Mouse (Mus musculus) testis, adult 2 months (tissue): Measurements from ENCODE around the gene Myo1c. TPM values are rescaled to one million over a fixed set of nuclear protein-coding genes. Genes with fewer than 3 reads are reported as not detected.

Experiments
- H3K27ac ChIP-seq: fragments of 200-500 bp; 2 replicates; pipeline ENCODE4 v1.5.1; 2012; ENCODE audit warnings: low read depth, low read length; ENCODE audit not compliant: control insufficient read depth, insufficient read depth
- H3K27me3 ChIP-seq: fragments of 200-500 bp; 2 replicates; pipeline ENCODE4 v1.6.1; 2012; ENCODE audit warnings: mild to moderate bottlenecking, low read length, moderate library complexity; ENCODE audit not compliant: control insufficient read depth, insufficient read depth
- H3K36me3 ChIP-seq: fragments of 200-500 bp; 2 replicates; pipeline ENCODE4 v1.6.1; 2012; ENCODE audit warnings: mild to moderate bottlenecking, low read length; ENCODE audit not compliant: control insufficient read depth, insufficient read depth
- H3K4me1 ChIP-seq: fragments of 200-500 bp; 2 replicates; pipeline ENCODE4 v1.6.1; 2012; ENCODE audit warnings: low read length; ENCODE audit not compliant: control insufficient read depth, insufficient read depth
- H3K4me3 ChIP-seq: fragments of 200-500 bp; 2 replicates; pipeline ENCODE4 v1.5.1; 2012; ENCODE audit warnings: low read depth, mild to moderate bottlenecking, low read length, moderate library complexity, mixed read lengths; ENCODE audit not compliant: control insufficient read depth
- CTCF ChIP-seq: fragments of 200-500 bp; IDR thresholded peaks from 2 replicates; pipeline ENCODE4 v1.5.1; 2012; ENCODE audit warnings: low read depth, mild to moderate bottlenecking, inconsistent platforms, low read length, moderate library complexity; ENCODE audit not compliant: control insufficient read depth, insufficient read depth, insufficient replicate concordance
- POLR2A ChIP-seq: fragments of 200-500 bp; IDR thresholded peaks from 2 replicates; pipeline ENCODE4 v1.6.1; 2012; ENCODE audit warnings: low read depth, mild to moderate bottlenecking, inconsistent platforms, low read length, moderate library complexity; ENCODE audit not compliant: control insufficient read depth
- polyA plus RNA-seq: library from polyadenylated mRNA; depleted of rRNA; stranded (reverse); fragments of >200 nt; gene quantifications from 2 replicates; pipeline ENCODE4 v1.2.3, GENCODE M21; 2012

The Myo1c gene
- polyA plus RNA-seq, 1 experiment = 41.3 TPM

DNA sequence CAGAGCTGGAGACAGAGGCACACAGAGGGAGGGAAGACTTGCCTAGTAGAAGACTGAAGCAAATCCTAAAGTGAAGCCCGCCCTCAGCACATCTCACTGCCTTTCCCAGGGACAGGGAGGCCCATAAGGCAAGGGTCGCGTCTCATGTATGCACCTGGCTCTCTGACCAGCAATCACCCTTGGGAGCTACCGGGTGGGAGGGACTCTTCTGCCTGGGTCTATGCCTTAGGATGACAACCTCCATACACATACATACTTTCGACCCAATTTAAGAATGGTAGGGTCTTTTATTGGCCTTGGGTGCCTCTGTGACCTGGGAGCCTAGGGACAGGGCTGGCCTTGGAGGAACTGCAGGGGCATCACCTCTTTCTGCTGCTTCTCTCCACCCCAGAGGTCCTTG, 23.1 kb downstream of the Myo1c start:
- Histone ChIP-seq H3K27me3 (no peaks in the 10 kb centered on the region), H3K36me3 (peaks cover 6% of the 10 kb centered on the region), H3K4me1 (peaks cover 3% of the 10 kb centered on the region), H3K4me3 (no peak overlapping the region), H3K27ac (no peak overlapping the region)
- TF ChIP-seq POLR2A (no peak), CTCF (no peak)

DNA sequence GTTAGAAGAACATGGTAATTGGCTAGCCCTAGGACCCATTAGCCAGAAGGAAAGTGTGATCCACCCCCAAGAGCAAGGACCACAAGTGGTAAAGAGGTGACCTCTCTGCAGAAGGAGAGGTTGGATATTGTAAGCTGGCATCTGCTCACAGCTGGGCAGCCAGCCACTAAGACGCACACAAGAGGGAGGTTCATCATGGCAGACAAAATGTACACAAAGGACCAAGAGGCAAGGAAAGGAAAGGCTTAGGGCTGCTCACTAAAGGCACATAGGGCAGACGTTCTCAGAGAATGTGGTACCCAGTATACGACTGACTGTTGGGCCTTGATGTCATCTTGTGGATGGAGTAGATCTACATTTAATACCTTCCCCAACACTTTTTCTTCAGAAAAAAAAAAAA, 24.6 kb downstream of the Myo1c start:
- H3K4me1 ChIP-seq = peaks cover 6% of the 10 kb centered on the region
- TF ChIP-seq POLR2A (no peak), CTCF (no peak)
- no peaks in the 10 kb centered on the region for H3K27me3 ChIP-seq
- no peak overlapping the region for H3K27ac ChIP-seq
- H3K36me3 ChIP-seq = peaks cover 1% of the 10 kb centered on the region
- no peak overlapping the region for H3K4me3 ChIP-seq

DNA sequence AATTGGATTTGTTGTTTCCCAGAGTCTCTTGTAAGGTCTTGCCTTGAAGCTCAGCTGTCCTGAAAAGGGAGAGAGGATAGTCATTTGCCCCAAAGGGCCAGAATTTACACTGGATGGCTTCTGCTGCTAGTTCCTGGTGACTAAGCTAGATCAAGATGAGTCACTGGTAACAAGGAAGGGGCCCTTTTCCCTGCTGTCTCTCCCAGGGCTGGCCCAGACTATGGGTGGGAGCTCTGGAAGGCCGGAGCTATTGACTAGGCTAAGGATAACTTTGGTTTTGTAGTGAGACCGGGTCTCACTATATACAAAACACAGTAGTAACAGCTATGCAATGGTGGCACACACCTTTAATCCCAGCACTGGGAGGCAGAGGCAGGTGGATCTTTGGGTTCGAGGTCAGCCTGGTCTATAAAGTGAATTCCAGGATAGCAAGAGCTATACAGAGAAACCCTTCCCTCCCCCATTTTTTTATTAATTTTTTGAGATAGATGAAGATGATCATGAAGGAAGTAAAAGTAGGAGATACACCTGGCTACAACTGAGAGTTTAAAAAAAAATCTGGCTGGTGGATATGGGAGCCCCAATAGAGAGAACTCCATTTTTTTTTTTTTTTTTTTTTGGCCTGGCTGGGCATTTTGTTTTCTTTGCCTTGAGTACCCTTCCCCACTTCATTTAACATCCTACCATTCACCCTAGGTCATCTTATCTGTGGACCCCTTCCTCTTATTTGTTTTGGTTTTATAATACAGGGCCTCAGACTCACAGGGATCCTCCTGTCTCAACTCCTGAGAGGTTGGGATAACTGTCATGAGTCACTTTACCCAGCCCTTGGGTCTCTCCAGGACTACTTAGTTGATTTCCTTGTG, 27.8 kb downstream of the Myo1c start:
- Histone ChIP-seq H3K27ac (peak overlapping the region; percentile 70), H3K36me3 (0 out of 2 replicates have a peak, but pooled peaks cover 1% of the 10 kb centered on the region), H3K27me3 (no peaks in the 10 kb centered on the region), H3K4me3 (peak overlapping the region; percentile 86), H3K4me1 (peaks cover 9% of the 10 kb centered on the region)
- TF ChIP-seq CTCF (no peak), POLR2A (no peak)

DNA sequence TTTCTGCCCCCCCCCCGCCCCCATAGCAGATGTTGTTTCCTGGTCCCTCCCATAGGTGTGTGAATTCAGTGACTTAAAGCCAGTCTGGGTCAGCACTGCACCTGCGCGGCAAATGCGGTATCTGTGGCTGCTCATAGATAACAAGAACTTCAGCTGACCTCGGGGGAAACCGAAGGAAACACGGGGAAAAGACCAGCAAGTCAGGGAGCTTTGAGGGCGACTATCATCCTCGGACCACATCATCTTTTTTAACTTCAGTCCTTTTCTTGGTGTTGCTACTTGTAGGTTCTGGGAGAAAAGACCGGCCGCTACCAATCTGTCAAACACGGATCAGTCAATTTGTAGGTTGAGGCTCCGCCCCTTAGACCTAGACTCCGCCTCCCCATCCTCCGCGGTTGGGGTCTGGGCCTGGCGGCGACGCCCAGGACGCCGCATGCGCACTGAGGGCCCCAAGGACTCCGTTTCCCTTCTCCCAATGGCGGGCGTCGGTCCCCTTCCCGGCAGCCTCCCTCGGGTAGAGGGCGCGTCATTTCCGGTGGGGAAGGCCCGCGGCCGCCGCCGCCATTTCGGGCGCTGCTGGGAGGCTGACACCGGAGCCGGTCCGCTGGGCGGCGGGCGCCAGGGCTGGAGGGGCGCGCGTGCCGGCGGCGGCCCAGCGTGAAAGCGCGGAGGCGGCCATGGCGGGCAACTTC, 28.6 kb downstream of the Myo1c start, which contains the start of gene Crk:
Crk (plus strand) TSS at position 513 of the 692 bp plus-strand sequence.
- TF ChIP-seq POLR2A = peak; percentile 85
- no peak for TF ChIP-seq CTCF
- Histone ChIP-seq H3K36me3 (no peaks in the 10 kb centered on the region), H3K4me3 (peak within 1 kb of the TSS; percentile 86), H3K4me1 (peaks cover 9% of the 10 kb centered on the region), H3K27me3 (no peaks in the 10 kb centered on the region), H3K27ac (peak within 1 kb of the TSS; percentile 80)

DNA sequence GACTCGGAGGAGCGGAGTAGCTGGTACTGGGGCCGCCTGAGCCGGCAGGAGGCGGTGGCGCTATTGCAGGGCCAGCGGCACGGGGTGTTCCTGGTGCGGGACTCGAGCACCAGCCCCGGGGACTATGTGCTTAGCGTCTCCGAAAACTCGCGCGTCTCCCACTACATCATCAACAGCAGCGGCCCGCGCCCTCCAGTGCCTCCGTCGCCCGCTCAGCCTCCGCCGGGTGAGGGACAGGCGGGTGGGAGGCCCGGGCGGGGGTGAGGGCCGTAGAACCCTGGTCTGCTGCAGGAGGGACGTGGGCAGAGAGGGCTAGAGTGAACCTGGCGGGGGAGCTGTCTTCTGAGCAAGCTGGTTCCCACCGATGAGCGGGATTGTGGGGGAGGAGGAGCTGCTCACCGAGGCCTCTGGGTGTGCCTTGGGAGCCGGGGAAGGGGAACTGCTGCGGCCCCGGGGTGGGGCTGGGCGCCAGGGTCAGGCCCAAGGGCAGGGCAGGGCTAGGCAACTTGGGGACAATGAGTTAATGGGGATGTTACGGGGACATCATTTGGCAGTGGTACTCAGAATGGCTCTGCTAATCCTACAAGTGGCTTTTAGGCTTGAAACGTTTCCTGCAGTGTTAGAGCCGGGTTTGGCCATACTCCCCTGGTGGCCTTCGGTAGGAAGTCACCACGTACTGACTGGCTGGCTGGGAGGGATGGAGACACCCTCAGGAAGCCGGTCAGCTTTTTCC, 29.3 kb downstream of the Myo1c start:
- Histone ChIP-seq H3K27me3 (no peaks in the 10 kb centered on the region), H3K27ac (peak overlapping the region; percentile 80), H3K36me3 (no peaks in the 10 kb centered on the region), H3K4me1 (peaks cover 9% of the 10 kb centered on the region), H3K4me3 (peak overlapping the region; percentile 86)
- TF ChIP-seq CTCF (peak; percentile 17; the same call in 1 of the 2 replicates), POLR2A (no peak)

DNA sequence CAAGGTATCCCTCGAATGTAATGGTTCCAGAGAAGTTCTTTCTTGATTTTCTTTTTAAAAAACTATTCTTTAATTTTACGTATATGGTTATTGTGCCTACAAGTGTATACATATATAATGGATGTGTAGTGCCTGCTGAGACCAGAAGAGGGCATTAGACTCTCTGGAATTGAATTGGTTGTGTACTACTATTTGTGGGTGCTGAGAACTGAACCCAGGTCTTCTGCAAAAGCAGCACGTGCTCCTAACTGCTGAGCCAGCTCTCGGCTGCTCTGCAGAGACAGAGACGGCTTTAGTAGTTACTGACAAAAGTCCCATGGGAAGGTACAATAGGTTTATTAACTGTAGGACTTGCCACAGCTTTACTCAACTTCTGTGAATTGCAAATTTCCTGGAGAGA, 34.2 kb downstream of the Myo1c start:
- Histone ChIP-seq H3K36me3 (no peaks in the 10 kb centered on the region), H3K27ac (no peak overlapping the region), H3K4me1 (peaks cover 7% of the 10 kb centered on the region), H3K4me3 (no peak overlapping the region), H3K27me3 (no peaks in the 10 kb centered on the region)
- TF ChIP-seq POLR2A = no peak
- no peak for TF ChIP-seq CTCF

DNA sequence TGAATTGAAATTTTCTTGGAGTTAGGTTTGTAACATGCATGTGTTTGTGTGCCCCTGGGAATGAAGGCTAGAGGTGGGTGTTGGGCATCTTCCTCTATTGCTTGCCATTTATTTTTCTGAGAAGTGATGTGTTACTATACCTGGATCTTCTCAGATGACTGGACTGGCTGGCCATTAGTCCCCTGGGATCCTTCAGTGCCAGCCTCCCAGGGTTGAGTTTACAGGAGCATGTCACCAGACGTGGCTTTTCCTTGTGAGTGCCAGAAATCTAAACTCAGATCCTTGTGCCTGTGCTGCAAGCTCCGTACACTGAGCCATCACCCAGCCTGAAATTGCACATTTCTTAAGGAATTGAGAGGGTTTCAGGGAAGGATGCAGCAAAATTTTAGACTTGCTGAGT, 34.7 kb downstream of the Myo1c start:
- Histone ChIP-seq H3K4me3 (no peak overlapping the region), H3K27ac (no peak overlapping the region), H3K27me3 (no peaks in the 10 kb centered on the region), H3K4me1 (peaks cover 4% of the 10 kb centered on the region), H3K36me3 (no peaks in the 10 kb centered on the region)
- no peak for TF ChIP-seq CTCF
- no peak for TF ChIP-seq POLR2A
